Mouse (Mus musculus): ENCODE measurements around the gene Hnrnpk. TPM values are rescaled to one million over a fixed set of nuclear protein-coding genes. Genes with fewer than 3 reads are reported as not detected.

The Hnrnpk gene
- polyA plus RNA-seq, 1 experiment from 2014 or later = 1,425 TPM

GRCm38 (mm10) chr13:58422242-58422641, 19.1 kb upstream of the Hnrnpk start:
- ATAC-seq (ENCODE audit: insufficient number of reproducible peaks, insufficient read depth, low FRiP score, low read depth) = no peak
- no peak overlapping the region for H3K4me3 ChIP-seq (ENCODE audit: low read depth, low read length)
- no peak overlapping the region for H3K27ac ChIP-seq (ENCODE audit: low read length)
- no peak overlapping the region for H3K9ac ChIP-seq (replicated peaks; ENCODE audit: low read depth, low read length)
- 69% methylated on average over 4 of the region's 4 CpGs for WGBS
- H3K27me3 ChIP-seq (ENCODE audit: control insufficient read depth, insufficient read depth, low read length) = no peaks in the 10 kb centered on the region
- H3K36me3 ChIP-seq (ENCODE audit: control insufficient read depth, insufficient read depth, low read length) = no peaks in the 10 kb centered on the region
- 0 out of 2 replicates have a peak, but pooled peaks cover 2% of the 10 kb centered on the region for H3K4me1 ChIP-seq (ENCODE audit: control insufficient read depth, insufficient read depth, low read length)
- no peak overlapping the region for H3K4me2 ChIP-seq (replicated peaks; ENCODE audit: low read depth, low read length)
- no peaks in the 10 kb centered on the region for H3K9me3 ChIP-seq (ENCODE audit: control insufficient read depth, low read depth, low read length)

GRCm38 (mm10) chr13:58421026-58421425, 17.9 kb upstream of the Hnrnpk start:
- WGBS = 79% methylated on average over 4 of the region's 4 CpGs
- H3K4me1 ChIP-seq (ENCODE audit: control insufficient read depth, insufficient read depth, low read length) = 0 out of 2 replicates have a peak, but pooled peaks cover 2% of the 10 kb centered on the region

GRCm38 (mm10) chr13:58419266-58419665, 16.1 kb upstream of the Hnrnpk start:
- 100% methylated on average over 1 of the region's 1 CpGs for WGBS
- 0 out of 2 replicates have a peak, but pooled peaks cover 2% of the 10 kb centered on the region for H3K4me1 ChIP-seq (ENCODE audit: control insufficient read depth, insufficient read depth, low read length)
- no peak for ATAC-seq (ENCODE audit: insufficient number of reproducible peaks, insufficient read depth, low FRiP score, low read depth)
- H3K27ac ChIP-seq (ENCODE audit: low read length) = no peak overlapping the region
- H3K4me3 ChIP-seq (ENCODE audit: low read depth, low read length) = no peak overlapping the region
- no peaks in the 10 kb centered on the region for H3K27me3 ChIP-seq (ENCODE audit: control insufficient read depth, insufficient read depth, low read length)
- H3K9me3 ChIP-seq (ENCODE audit: control insufficient read depth, low read depth, low read length) = no peaks in the 10 kb centered on the region
- no peak overlapping the region for H3K9ac ChIP-seq (replicated peaks; ENCODE audit: low read depth, low read length)
- H3K36me3 ChIP-seq (ENCODE audit: control insufficient read depth, insufficient read depth, low read length) = no peaks in the 10 kb centered on the region
- H3K4me2 ChIP-seq (replicated peaks; ENCODE audit: low read depth, low read length) = no peak overlapping the region

More at GRCm38 (mm10) chr13:58421026-58421425, 17.9 kb upstream of the Hnrnpk start:
- Histone ChIP-seq H3K4me3 (ENCODE audit: low read depth, low read length) (no peak overlapping the region), H3K9me3 (ENCODE audit: control insufficient read depth, low read depth, low read length) (no peaks in the 10 kb centered on the region), H3K27ac (ENCODE audit: low read length) (no peak overlapping the region), H3K4me2 (replicated peaks; ENCODE audit: low read depth, low read length) (no peak overlapping the region), H3K9ac (replicated peaks; ENCODE audit: low read depth, low read length) (no peak overlapping the region), H3K27me3 (ENCODE audit: control insufficient read depth, insufficient read depth, low read length) (no peaks in the 10 kb centered on the region), H3K36me3 (ENCODE audit: control insufficient read depth, insufficient read depth, low read length) (no peaks in the 10 kb centered on the region)
- ATAC-seq (ENCODE audit: insufficient number of reproducible peaks, insufficient read depth, low FRiP score, low read depth) = no peak

- H3K4me2 ChIP-seq (replicated peaks; ENCODE audit: low read depth, low read length) = no peak overlapping the region
- H3K4me3 ChIP-seq (ENCODE audit: low read depth, low read length) = no peak overlapping the region
- H3K27me3 ChIP-seq (ENCODE audit: control insufficient read depth, insufficient read depth, low read length) = no peaks in the 10 kb centered on the region
- H3K9me3 ChIP-seq (ENCODE audit: control insufficient read depth, low read depth, low read length) = no peaks in the 10 kb centered on the region
- H3K27ac ChIP-seq (ENCODE audit: low read length) = no peak overlapping the region
- H3K4me1 ChIP-seq (ENCODE audit: control insufficient read depth, insufficient read depth, low read length) = 0 out of 2 replicates have a peak, but pooled peaks cover 2% of the 10 kb centered on the region
- no peak for ATAC-seq (ENCODE audit: insufficient number of reproducible peaks, insufficient read depth, low FRiP score, low read depth)
- 90% methylated on average over 4 of the region's 4 CpGs for WGBS
- no peak overlapping the region for H3K9ac ChIP-seq (replicated peaks; ENCODE audit: low read depth, low read length)
- no peaks in the 10 kb centered on the region for H3K36me3 ChIP-seq (ENCODE audit: control insufficient read depth, insufficient read depth, low read length)
Observed at GRCm38 (mm10) chr13:58418656-58419055, 15.5 kb upstream of the Hnrnpk start.

- no peak for ATAC-seq (ENCODE audit: insufficient number of reproducible peaks, insufficient read depth, low FRiP score, low read depth)
- Histone ChIP-seq H3K4me2 (replicated peaks; ENCODE audit: low read depth, low read length) (no peak overlapping the region), H3K4me1 (ENCODE audit: control insufficient read depth, insufficient read depth, low read length) (no peaks in the 10 kb centered on the region), H3K27me3 (ENCODE audit: control insufficient read depth, insufficient read depth, low read length) (no peaks in the 10 kb centered on the region), H3K27ac (ENCODE audit: low read length) (no peak overlapping the region), H3K9me3 (ENCODE audit: control insufficient read depth, low read depth, low read length) (no peaks in the 10 kb centered on the region; the same call in 1 of the 2 replicates), H3K9ac (replicated peaks; ENCODE audit: low read depth, low read length) (no peak overlapping the region), H3K4me3 (ENCODE audit: low read depth, low read length) (no peak overlapping the region), H3K36me3 (ENCODE audit: control insufficient read depth, insufficient read depth, low read length) (no peaks in the 10 kb centered on the region)
- WGBS = 62% methylated on average over 5 of the region's 5 CpGs
Observed at GRCm38 (mm10) chr13:58415838-58416237, 12.7 kb upstream of the Hnrnpk start.

GRCm38 (mm10) chr13:58415374-58415773, 12.2 kb upstream of the Hnrnpk start:
- H3K9me3 ChIP-seq (ENCODE audit: control insufficient read depth, low read depth, low read length) = no peaks in the 10 kb centered on the region; the same call in 1 of the 2 replicates
- no peak overlapping the region for H3K9ac ChIP-seq (replicated peaks; ENCODE audit: low read depth, low read length)
- 56% methylated on average over 6 of the region's 6 CpGs for WGBS
- H3K27me3 ChIP-seq (ENCODE audit: control insufficient read depth, insufficient read depth, low read length) = no peaks in the 10 kb centered on the region
- ATAC-seq (ENCODE audit: insufficient number of reproducible peaks, insufficient read depth, low FRiP score, low read depth) = no peak
- H3K4me2 ChIP-seq (replicated peaks; ENCODE audit: low read depth, low read length) = no peak overlapping the region
- H3K36me3 ChIP-seq (ENCODE audit: control insufficient read depth, insufficient read depth, low read length) = no peaks in the 10 kb centered on the region
- no peaks in the 10 kb centered on the region for H3K4me1 ChIP-seq (ENCODE audit: control insufficient read depth, insufficient read depth, low read length)
- no peak overlapping the region for H3K27ac ChIP-seq (ENCODE audit: low read length)
- no peak overlapping the region for H3K4me3 ChIP-seq (ENCODE audit: low read depth, low read length)

GRCm38 (mm10) chr13:58411073-58411472, 7.9 kb upstream of the Hnrnpk start:
- Histone ChIP-seq H3K4me1 (ENCODE audit: control insufficient read depth, insufficient read depth, low read length) (no peaks in the 10 kb centered on the region), H3K27ac (ENCODE audit: low read length) (no peak overlapping the region), H3K36me3 (ENCODE audit: control insufficient read depth, insufficient read depth, low read length) (peaks cover 4% of the 10 kb centered on the region), H3K27me3 (ENCODE audit: control insufficient read depth, insufficient read depth, low read length) (no peaks in the 10 kb centered on the region), H3K4me2 (replicated peaks; ENCODE audit: low read depth, low read length) (no peak overlapping the region), H3K9me3 (ENCODE audit: control insufficient read depth, low read depth, low read length) (no peaks in the 10 kb centered on the region; the same call in 1 of the 2 replicates), H3K4me3 (ENCODE audit: low read depth, low read length) (no peak overlapping the region), H3K9ac (replicated peaks; ENCODE audit: low read depth, low read length) (no peak overlapping the region)
- 94% methylated on average over 4 of the region's 4 CpGs for WGBS
- ATAC-seq (ENCODE audit: insufficient number of reproducible peaks, insufficient read depth, low FRiP score, low read depth) = no peak

GRCm38 (mm10) chr13:58402744-58403110, 416 bp downstream of the Hnrnpk start:
- peaks cover 20% of the 10 kb centered on the region for H3K36me3 ChIP-seq (ENCODE audit: control insufficient read depth, insufficient read depth, low read length)
- peak overlapping the region; percentile 44 for H3K4me2 ChIP-seq (replicated peaks; ENCODE audit: low read depth, low read length)
- peak overlapping the region; percentile 100 for H3K9ac ChIP-seq (replicated peaks; ENCODE audit: low read depth, low read length)
- WGBS = 0% methylated on average over 25 of the region's 48 CpGs
- peak; percentile 73 for ATAC-seq (ENCODE audit: insufficient number of reproducible peaks, insufficient read depth, low FRiP score, low read depth)
- no peaks in the 10 kb centered on the region for H3K27me3 ChIP-seq (ENCODE audit: control insufficient read depth, insufficient read depth, low read length)
- H3K4me1 ChIP-seq (ENCODE audit: control insufficient read depth, insufficient read depth, low read length) = peaks cover 11% of the 10 kb centered on the region; the same call in 1 of the 2 replicates
- peak overlapping the region; percentile 99 for H3K27ac ChIP-seq (ENCODE audit: low read length)
- H3K9me3 ChIP-seq (ENCODE audit: control insufficient read depth, low read depth, low read length) = no peaks in the 10 kb centered on the region
- peak overlapping the region; percentile 98 for H3K4me3 ChIP-seq (ENCODE audit: low read depth, low read length)

Measured in stomach, embryonic 14.5 days (tissue).